Mouse (Mus musculus): ENCODE measurements around the gene Myo1e.

- TF ChIP-seq CTCF (IDR thresholded peaks at IDR 0.05; ENCODE audit: low read depth) (no peak), EP300 (optimal IDR thresholded peaks at IDR 0.05) (no peak)
Observed at GRCm38 (mm10) chr9:70349274-70349673, 142.1 kb downstream of the Myo1e start.

Measured in stomach, postnatal 0 days (tissue).